16 mouse cellular contexts compared by ENCODE assay signal in the genomic region with DNA sequence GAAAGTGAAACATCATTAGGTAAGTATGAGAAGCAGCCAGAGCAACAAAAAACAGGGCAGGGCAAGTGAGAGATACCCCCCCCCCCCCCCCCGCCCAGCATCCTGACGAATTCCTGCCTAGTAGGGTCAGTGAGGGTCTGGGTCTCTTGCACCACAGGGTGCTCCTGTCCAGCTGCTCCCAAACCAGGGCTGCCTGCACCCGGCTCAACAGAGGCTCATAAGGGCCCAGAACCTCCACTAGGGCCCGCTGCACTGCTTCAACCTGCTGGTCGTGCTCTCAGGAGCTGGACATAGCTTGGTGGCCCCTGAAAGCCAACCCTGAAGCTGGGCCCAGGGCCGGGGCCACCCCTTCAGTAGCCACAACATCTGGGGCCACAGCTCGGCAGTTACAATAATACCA.
"Had no signal": no experiment of that assay in that cellular context is flagged by ENCODE, and none has a peak within 500 bp of the region (broad histone marks: within the 10 kb centered on the region; RNA-seq: fewer than 3 reads in every experiment).

No protein-coding gene starts in this region.

- H3K27me3 ChIP-seq: lung, embryonic 15.5 days; megakaryocyte, embryonic 14.5 days; midbrain, embryonic 15.5 days; neural tube, embryonic 12.5 days; stomach, embryonic 15.5 days had no signal

- H3K9me3 ChIP-seq: lung, embryonic 15.5 days; midbrain, embryonic 15.5 days; neural tube, embryonic 12.5 days; stomach, embryonic 15.5 days had no signal

- H3K4me1 ChIP-seq: lung, embryonic 15.5 days; megakaryocyte, embryonic 14.5 days; midbrain, embryonic 15.5 days; neural tube, embryonic 12.5 days; stomach, embryonic 15.5 days had no signal

- H3K4me2 ChIP-seq: lung, embryonic 15.5 days; midbrain, embryonic 15.5 days; neural tube, embryonic 12.5 days; stomach, embryonic 15.5 days had no signal

- H3K4me3 ChIP-seq: lung, embryonic 15.5 days; midbrain, embryonic 15.5 days; neural tube, embryonic 12.5 days; stomach, embryonic 15.5 days had no signal

- DNase-seq: liver, postnatal 0 days; lung, adult 2 months; lung, postnatal 14 days; lung, postnatal 36 days; right cerebral cortex, postnatal 14 days; thymus, adult 2 months; thymus, postnatal 25 days; thymus, postnatal 4 days had no signal

- ATAC-seq: liver, postnatal 0 days; lung, postnatal 0 days; midbrain, embryonic 15.5 days had no signal

- H3K27ac ChIP-seq: lung, embryonic 15.5 days; macrophage; midbrain, embryonic 15.5 days; neural tube, embryonic 12.5 days; stomach, embryonic 15.5 days; stomach, postnatal 0 days had no signal

- H3K9ac ChIP-seq: liver, postnatal 0 days; lung, embryonic 15.5 days; midbrain, embryonic 15.5 days; neural tube, embryonic 12.5 days; stomach, embryonic 15.5 days had no signal

- H3K36me3 ChIP-seq: lung, embryonic 15.5 days; midbrain, embryonic 15.5 days; neural tube, embryonic 12.5 days; stomach, embryonic 15.5 days had no signal
